Mouse (Mus musculus) G1E (cell line): ENCODE measurements around the gene Fam241a. TPM values are rescaled to one million over a fixed set of nuclear protein-coding genes. Genes with fewer than 3 reads are reported as not detected.

Experiments used
- ATAC-seq: 2 replicates; pipeline ENCODE4 v1.8.0; 2016; ENCODE audit warnings: mild to moderate bottlenecking; ENCODE audit not compliant: insufficient number of reproducible peaks, poor library complexity, low FRiP score, severe bottlenecking; ENCODE audit errors: extremely low read depth
- DNase-seq: peaks from one replicate; pipeline ENCODE4 v3.0.0; 2012; ENCODE audit warnings: low spot score
- H3K27me3 ChIP-seq: 2 replicates; pipeline ENCODE4 v1.6.1; 2012; ENCODE audit warnings: mild to moderate bottlenecking, low read length, inconsistent platforms; ENCODE audit not compliant: insufficient read depth
- H3K36me3 ChIP-seq: replicated peaks from 2 replicates; pipeline ENCODE3; 2012; ENCODE audit warnings: mild to moderate bottlenecking, inconsistent platforms
- H3K4me1 ChIP-seq: 2 replicates; pipeline ENCODE4 v1.6.1; 2012; ENCODE audit warnings: low read depth, low read length, inconsistent platforms, mixed read lengths; ENCODE audit not compliant: insufficient read depth
- H3K4me3 ChIP-seq: 2 replicates; pipeline ENCODE4 v1.5.1; 2012; ENCODE audit warnings: low read depth, mild to moderate bottlenecking, inconsistent platforms, low read length, moderate library complexity, mixed read lengths
- H3K9me3 ChIP-seq: replicated peaks from 2 replicates; pipeline ENCODE4 v1.6.1; 2012; ENCODE audit warnings: inconsistent platforms
- CTCF ChIP-seq: IDR thresholded peaks from 2 replicates; pipeline ENCODE4 v1.5.1; 2012; ENCODE audit warnings: low read depth, low read length, inconsistent platforms, mixed read lengths
- GATA1 ChIP-seq: IDR thresholded peaks from 2 replicates; pipeline ENCODE4 v1.6.1; 2012; ENCODE audit warnings: borderline replicate concordance, low read length, inconsistent platforms, mixed read lengths
- GATA2 ChIP-seq: IDR thresholded peaks from 2 replicates; pipeline ENCODE4 v1.6.1; 2012; ENCODE audit warnings: low read depth, low read length, inconsistent platforms, borderline replicate concordance
- POLR2AphosphoS5 ChIP-seq: IDR thresholded peaks from 2 replicates; pipeline ENCODE4 v1.6.1; 2012; ENCODE audit warnings: low read depth, low read length, inconsistent platforms; ENCODE audit not compliant: insufficient replicate concordance
- TAL1 ChIP-seq: conservative IDR thresholded peaks from 2 replicates; pipeline ENCODE4 v1.6.1; 2012; ENCODE audit warnings: low read depth, low read length, inconsistent platforms, mixed read lengths
- polyA plus RNA-seq: library from polyadenylated mRNA; stranded (reverse); fragments of >175 nt; gene quantifications from 2 replicates; pipeline ENCODE4 v1.2.3, GENCODE M21; 2012
- total RNA-seq, 2 experiments: library from RNA; stranded (forward) in 1 of 2; stranded (reverse) in 1 of 2; fragments of 200-1000 nt in 1 of 2; fragments of >200 nt in 1 of 2; fragmentation: Nextera tagmentation in 1 of 2; gene quantifications; 2 replicates each; pipeline ENCODE4 v1.2.3; 2014 to 2017

Gene Fam241a
- total and polyA plus RNA-seq, 3 experiments, result 22.5 to 49.7 (median 27.7) TPM

GRCm38 (mm10) chr3:127834040-127834439 is 62.1 kb downstream of the Fam241a start:
- H3K4me1 ChIP-seq, result peaks cover 62% of the 10 kb centered on the region
- no peaks in the 10 kb centered on the region for H3K9me3 ChIP-seq
- ATAC-seq (no peak), DNase-seq (no peak)
- no peak overlapping the region for H3K4me3 ChIP-seq
- no peaks in the 10 kb centered on the region for H3K27me3 ChIP-seq
- peaks cover 49% of the 10 kb centered on the region for H3K36me3 ChIP-seq
- TF ChIP-seq GATA1 (no peak), GATA2 (no peak), POLR2AphosphoS5 (no peak), TAL1 (no peak), CTCF (no peak)

- ATAC-seq, result peak; percentile 55
- Histone ChIP-seq H3K4me1 (peaks cover 60% of the 10 kb centered on the region), H3K27me3 (no peaks in the 10 kb centered on the region), H3K9me3 (no peaks in the 10 kb centered on the region), H3K36me3 (peaks cover 65% of the 10 kb centered on the region), H3K4me3 (no peak overlapping the region; the same call in 1 of the 2 replicates)
- DNase-seq, result peak; percentile 20
- TF ChIP-seq GATA1 (no peak), TAL1 (no peak; the same call in 1 of the 2 replicates), POLR2AphosphoS5 (no peak), GATA2 (no peak), CTCF (no peak)
These were observed 65.0 kb downstream of the Fam241a start for GRCm38 (mm10) chr3:127831079-127831478.

GRCm38 (mm10) chr3:127830183-127830582 is 65.9 kb downstream of the Fam241a start:
- DNase-seq (no peak), ATAC-seq (no peak)

GRCm38 (mm10) chr3:127827123-127827522 is 69.0 kb downstream of the Fam241a start:
- Histone ChIP-seq H3K36me3 (peaks cover 56% of the 10 kb centered on the region), H3K9me3 (no peaks in the 10 kb centered on the region), H3K27me3 (no peaks in the 10 kb centered on the region), H3K4me1 (peaks cover 48% of the 10 kb centered on the region), H3K4me3 (no peak overlapping the region)
- no peak for ATAC-seq
- no peak for DNase-seq
- no peak for TF ChIP-seq CTCF
- TF ChIP-seq GATA1, result no peak
- no peak for TF ChIP-seq POLR2AphosphoS5
- TF ChIP-seq GATA2, result no peak
- no peak for TF ChIP-seq TAL1

More at GRCm38 (mm10) chr3:127830183-127830582, 65.9 kb downstream of the Fam241a start:
- Histone ChIP-seq H3K27me3 (no peaks in the 10 kb centered on the region), H3K36me3 (peaks cover 63% of the 10 kb centered on the region), H3K4me3 (no peak overlapping the region), H3K9me3 (no peaks in the 10 kb centered on the region), H3K4me1 (peaks cover 58% of the 10 kb centered on the region)
- TF ChIP-seq POLR2AphosphoS5, result no peak
- no peak for TF ChIP-seq CTCF
- TF ChIP-seq GATA1, result no peak
- TF ChIP-seq TAL1, result no peak
- no peak for TF ChIP-seq GATA2

- H3K4me1 ChIP-seq, result peaks cover 46% of the 10 kb centered on the region
- H3K27me3 ChIP-seq, result no peaks in the 10 kb centered on the region
- TF ChIP-seq GATA2, result no peak
- TF ChIP-seq CTCF, result no peak
- TF ChIP-seq POLR2AphosphoS5, result no peak
- no peak for TF ChIP-seq GATA1
- TF ChIP-seq TAL1, result no peak
- H3K4me3 ChIP-seq, result no peak overlapping the region
- H3K36me3 ChIP-seq, result peaks cover 58% of the 10 kb centered on the region
- DNase-seq (no peak), ATAC-seq (no peak)
- no peaks in the 10 kb centered on the region for H3K9me3 ChIP-seq
These were observed 69.6 kb downstream of the Fam241a start for GRCm38 (mm10) chr3:127826503-127826902.

GRCm38 (mm10) chr3:127823886-127824863 is 71.9 kb downstream of the Fam241a start:
- peak overlapping the region; percentile 60; the same call in 1 of the 2 replicates for H3K4me3 ChIP-seq
- H3K4me1 ChIP-seq, result peaks cover 39% of the 10 kb centered on the region
- TF ChIP-seq POLR2AphosphoS5 (no peak), GATA1 (no peak), TAL1 (no peak), GATA2 (no peak), CTCF (no peak)
- DNase-seq (no peak), ATAC-seq (peak; percentile 40)
- no peaks in the 10 kb centered on the region for H3K27me3 ChIP-seq
- H3K9me3 ChIP-seq, result no peaks in the 10 kb centered on the region
- H3K36me3 ChIP-seq, result peaks cover 59% of the 10 kb centered on the region
